Mouse (Mus musculus) bone marrow macrophage, adult 2 months (primary cell): Measurements from ENCODE around the gene Efna1.

ENCODE experiments used
- CTCF ChIP-seq: IDR thresholded peaks from 2 replicates; pipeline ENCODE4 v1.5.1; 2012; ENCODE audit warnings: low read depth, mild to moderate bottlenecking, low read length, moderate library complexity
- POLR2A ChIP-seq: IDR thresholded peaks from 2 replicates; pipeline ENCODE4 v1.6.1; 2012; ENCODE audit warnings: mild to moderate bottlenecking, low read depth, low read length, borderline replicate concordance

GRCm38 (mm10) chr3:89268916-89269315 lies 12.0 kb downstream of the Efna1 start:
- TF ChIP-seq CTCF, result no peak
- no peak for TF ChIP-seq POLR2A
